In the genomic region with DNA sequence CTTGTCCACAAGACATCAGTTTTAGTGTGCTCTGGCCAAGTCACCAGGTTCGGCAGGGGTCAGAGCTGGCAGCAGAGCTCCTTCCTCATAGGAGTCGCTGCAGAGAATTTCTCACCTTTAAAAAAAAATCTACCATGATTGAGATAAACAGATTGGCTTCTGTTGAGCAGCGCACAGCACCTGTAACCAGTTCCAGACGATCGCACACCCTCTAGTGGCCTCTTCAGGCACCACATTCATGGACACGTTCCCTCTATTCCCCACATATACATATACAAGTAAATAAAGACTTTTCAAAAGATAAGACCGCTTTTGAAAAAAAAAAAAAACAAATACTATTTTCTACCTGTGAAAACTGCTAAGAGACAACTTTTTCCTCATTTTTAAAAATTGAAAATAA, we compare ENCODE assay signal across 8 mouse cellular contexts.
A peak's percentile ranks its signal among the peaks of the same experiment; 100 is the strongest.
DNase-seq lines count a peak whose midpoint lies in the region; ATAC-seq and TF ChIP-seq lines count a peak whose summit lies in the region.

No protein-coding gene starts in this region.

- intact Hi-C loops in heart, postnatal 14 days (cut with DNase I) = no loop called here
- intact Hi-C loops in heart, postnatal 25 days (cut with DNase I) = loop anchor here (5.0 kb wide), 1 partner anchor 118 kb away; the partner anchor contains the start of gene Edar

- H3K4me1 ChIP-seq in lung, embryonic 14.5 days (ENCODE audit: insufficient read depth) = no peaks in the 10 kb centered on the region

- peak; percentile 68 for TF ChIP-seq CTCF in lung, embryonic 14.5 days (IDR thresholded peaks at IDR 0.05; ENCODE audit: low read depth)

- peak; percentile 46 to 56 for DNase-seq in heart, postnatal 14 days
- no peak for DNase-seq in heart, postnatal 25 days (ENCODE audit: low spot score)
- DNase-seq in CD4-positive, CD25-positive, alpha-beta regulatory T cell, adult 2 months (ENCODE audit: low read depth, low spot score) = peak; percentile 73
- DNase-seq in brain, adult 2 months (ENCODE audit: low read depth, low spot score) = peak; percentile 71
- peak; percentile 18 for DNase-seq in fibroblast of lung, adult 2 months (ENCODE audit: low read depth)
- peak; percentile 32 to 67 for DNase-seq in kidney, adult 8-10 months
- DNase-seq in lung, embryonic 14.5 days = peak; percentile 68
- DNase-seq in splenic B cell, adult 2 months (ENCODE audit: low read depth, low spot score) = peak; percentile 59

- no peak overlapping the region for H3K27ac ChIP-seq in lung, embryonic 14.5 days (ENCODE audit: low read depth)

- H3K36me3 ChIP-seq in lung, embryonic 14.5 days (ENCODE audit: insufficient read depth) = no peaks in the 10 kb centered on the region
- H3K36me3 ChIP-seq in splenic B cell, adult 2 months (ENCODE audit: control insufficient read depth, insufficient read depth, low read length, poor library complexity, severe bottlenecking) = no peaks in the 10 kb centered on the region

- H3K27me3 ChIP-seq in lung, embryonic 14.5 days (ENCODE audit: insufficient read depth, low read length) = no peaks in the 10 kb centered on the region
- no peaks in the 10 kb centered on the region for H3K27me3 ChIP-seq in splenic B cell, adult 2 months (ENCODE audit: control insufficient read depth, insufficient read depth, low read length, poor library complexity, severe bottlenecking)

- no peak overlapping the region for H3K9ac ChIP-seq in lung, embryonic 14.5 days

- 0 out of 2 replicates have a peak, but pooled peaks have one; percentile 58 for ATAC-seq in lung, embryonic 14.5 days (ENCODE audit: insufficient read depth)

- no peaks in the 10 kb centered on the region for H3K9me3 ChIP-seq in lung, embryonic 14.5 days (ENCODE audit: low read depth, low read length)

- H3K4me3 ChIP-seq in lung, embryonic 14.5 days (ENCODE audit: low read depth, low read length) = no peak overlapping the region

- no peak overlapping the region for H3K4me2 ChIP-seq in lung, embryonic 14.5 days

- 33% methylated on average over 7 of the region's 7 CpGs for WGBS in lung, embryonic 14.5 days
